9 mouse cellular contexts compared by ENCODE assay signal in the genomic region with DNA sequence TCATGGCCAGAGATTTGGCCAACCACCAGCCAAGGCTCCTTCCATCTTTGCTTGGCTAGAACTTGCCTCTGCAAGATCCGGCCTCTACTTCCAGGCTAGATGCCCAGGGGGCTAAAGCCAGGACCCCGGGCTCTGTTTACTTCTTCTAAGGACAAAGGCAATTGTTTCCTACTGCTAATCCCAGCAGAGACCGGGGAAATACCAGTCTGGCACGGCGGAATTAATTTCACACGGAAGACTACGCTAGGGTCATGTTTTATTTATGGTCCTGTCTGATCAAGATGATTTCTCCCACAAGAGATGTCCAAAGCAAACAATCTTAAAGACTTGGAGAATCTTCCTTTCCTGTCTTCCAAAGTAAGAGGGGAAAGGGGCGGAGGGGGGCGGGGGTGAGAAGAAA. TPM values are rescaled to one million over a fixed set of nuclear protein-coding genes. Genes with fewer than 3 reads are reported as not detected.
DNase-seq lines count a peak whose midpoint lies in the region; ATAC-seq and TF ChIP-seq lines count a peak whose summit lies in the region.
"Had no signal": no experiment of that assay in that cellular context is flagged by ENCODE, and none has a peak within 500 bp of the region (broad histone marks: within the 10 kb centered on the region; RNA-seq: fewer than 3 reads in every experiment).

No protein-coding gene starts in this region.

- peaks cover 54% of the 10 kb centered on the region for H3K27me3 ChIP-seq in liver, embryonic 11.5 days (replicated peaks; ENCODE audit: control insufficient read depth, insufficient read depth, low read length)
- H3K27me3 ChIP-seq in liver, postnatal 0 days (ENCODE audit: insufficient read depth, low read length) = peaks cover 50% of the 10 kb centered on the region
- H3K27me3 ChIP-seq in forebrain, embryonic 15.5 days = peaks cover 33% of the 10 kb centered on the region
- peaks cover 19% of the 10 kb centered on the region; the same call in 1 of the 2 replicates for H3K27me3 ChIP-seq in intestine, postnatal 0 days (replicated peaks; ENCODE audit: control insufficient read depth, insufficient read depth, low read length)
- H3K27me3 ChIP-seq in stomach, embryonic 14.5 days (ENCODE audit: control insufficient read depth, insufficient read depth, low read length) = 0 out of 2 replicates have a peak, but pooled peaks cover 4% of the 10 kb centered on the region

- H3K36me3 ChIP-seq in liver, embryonic 11.5 days (ENCODE audit: control insufficient read depth, insufficient read depth, low read length) = no peaks in the 10 kb centered on the region
- no peaks in the 10 kb centered on the region for H3K36me3 ChIP-seq in liver, postnatal 0 days (replicated peaks; ENCODE audit: insufficient read depth, low read length)
- H3K36me3 ChIP-seq in forebrain, embryonic 15.5 days = no peaks in the 10 kb centered on the region
- no peaks in the 10 kb centered on the region for H3K36me3 ChIP-seq in intestine, postnatal 0 days (ENCODE audit: control insufficient read depth, insufficient read depth)
- H3K36me3 ChIP-seq in stomach, embryonic 14.5 days (ENCODE audit: control insufficient read depth, insufficient read depth, low read length) = no peaks in the 10 kb centered on the region
- H3K36me3 ChIP-seq: liver, embryonic 13.5 days had no signal

- no peaks in the 10 kb centered on the region for H3K9me3 ChIP-seq in liver, embryonic 11.5 days (ENCODE audit: control insufficient read depth, low read length)
- H3K9me3 ChIP-seq in liver, postnatal 0 days (ENCODE audit: low read length) = no peaks in the 10 kb centered on the region
- H3K9me3 ChIP-seq in forebrain, embryonic 15.5 days = no peaks in the 10 kb centered on the region
- H3K9me3 ChIP-seq in intestine, postnatal 0 days (ENCODE audit: control insufficient read depth) = no peaks in the 10 kb centered on the region
- H3K9me3 ChIP-seq in stomach, embryonic 14.5 days (ENCODE audit: control insufficient read depth, low read depth, low read length) = no peaks in the 10 kb centered on the region
- H3K9me3 ChIP-seq: liver, embryonic 13.5 days had no signal

- H3K27ac ChIP-seq in liver, embryonic 11.5 days (ENCODE audit: low read depth, low read length) = no peak overlapping the region
- no peak overlapping the region for H3K27ac ChIP-seq in liver, postnatal 0 days (ENCODE audit: low read depth)
- H3K27ac ChIP-seq in forebrain, embryonic 15.5 days (replicated peaks) = no peak overlapping the region
- H3K27ac ChIP-seq in intestine, postnatal 0 days (ENCODE audit: low read depth, low read length) = no peak overlapping the region
- no peak overlapping the region for H3K27ac ChIP-seq in stomach, embryonic 14.5 days (ENCODE audit: low read length)
- H3K27ac ChIP-seq: liver, embryonic 13.5 days had no signal

- no peak overlapping the region for H3K4me3 ChIP-seq in liver, embryonic 11.5 days (ENCODE audit: low read depth, low read length)
- H3K4me3 ChIP-seq in liver, postnatal 0 days (ENCODE audit: low read depth, low read length) = no peak overlapping the region
- H3K4me3 ChIP-seq in forebrain, embryonic 15.5 days = peak overlapping the region; percentile 69
- peak overlapping the region; percentile 71 for H3K4me3 ChIP-seq in intestine, postnatal 0 days (ENCODE audit: low read depth, low read length)
- peak overlapping the region; percentile 76 for H3K4me3 ChIP-seq in stomach, embryonic 14.5 days (ENCODE audit: low read depth, low read length)

- H3K9ac ChIP-seq in liver, embryonic 11.5 days (ENCODE audit: low read depth, low read length) = no peak overlapping the region
- no peak overlapping the region for H3K9ac ChIP-seq in liver, postnatal 0 days (replicated peaks)
- no peak overlapping the region for H3K9ac ChIP-seq in forebrain, embryonic 15.5 days (replicated peaks)
- H3K9ac ChIP-seq in intestine, postnatal 0 days (ENCODE audit: low read depth, low read length) = no peak overlapping the region
- no peak overlapping the region for H3K9ac ChIP-seq in stomach, embryonic 14.5 days (replicated peaks; ENCODE audit: low read depth, low read length)
- H3K9ac ChIP-seq: liver, embryonic 13.5 days had no signal

- no peak for TF ChIP-seq EP300 in liver, postnatal 0 days (IDR thresholded peaks at IDR 0.05; ENCODE audit: low read depth)

- no peak for ATAC-seq in liver, embryonic 11.5 days (replicated peaks; ENCODE audit: low FRiP score)
- ATAC-seq in liver, postnatal 0 days = no peak
- ATAC-seq in forebrain, embryonic 15.5 days (replicated peaks) = no peak
- ATAC-seq in intestine, postnatal 0 days = no peak
- no peak for ATAC-seq in stomach, embryonic 14.5 days (ENCODE audit: insufficient number of reproducible peaks, insufficient read depth, low FRiP score, low read depth)

- WGBS in liver, embryonic 11.5 days = 11% methylated on average over 9 of the region's 9 CpGs
- 12% methylated on average over 9 of the region's 9 CpGs for WGBS in liver, postnatal 0 days (ENCODE audit: insufficient replicate concordance)
- WGBS in forebrain, embryonic 15.5 days = 11% methylated on average over 9 of the region's 9 CpGs
- 8% methylated on average over 9 of the region's 9 CpGs for WGBS in intestine, postnatal 0 days
- 12% methylated on average over 9 of the region's 9 CpGs for WGBS in stomach, embryonic 14.5 days

- no peaks in the 10 kb centered on the region for H3K4me1 ChIP-seq in liver, embryonic 11.5 days (replicated peaks; ENCODE audit: control insufficient read depth, insufficient read depth, low read length)
- peaks cover 13% of the 10 kb centered on the region for H3K4me1 ChIP-seq in liver, postnatal 0 days (ENCODE audit: insufficient read depth)
- H3K4me1 ChIP-seq in forebrain, embryonic 15.5 days = peaks cover 23% of the 10 kb centered on the region
- 0 out of 2 replicates have a peak, but pooled peaks cover 2% of the 10 kb centered on the region for H3K4me1 ChIP-seq in intestine, postnatal 0 days (replicated peaks; ENCODE audit: control insufficient read depth, insufficient read depth, low read length)
- peaks cover 9% of the 10 kb centered on the region; the same call in 1 of the 2 replicates for H3K4me1 ChIP-seq in stomach, embryonic 14.5 days (ENCODE audit: control insufficient read depth, insufficient read depth, low read length)

- peak overlapping the region; percentile 88 for H3K4me2 ChIP-seq in liver, embryonic 11.5 days
- no peak overlapping the region for H3K4me2 ChIP-seq in liver, postnatal 0 days (ENCODE audit: low read depth, low read length)
- H3K4me2 ChIP-seq in forebrain, embryonic 15.5 days (replicated peaks) = peak overlapping the region; percentile 98; the same call in 1 of the 2 replicates
- peak overlapping the region; percentile 99 for H3K4me2 ChIP-seq in intestine, postnatal 0 days (replicated peaks; ENCODE audit: low read depth)
- H3K4me2 ChIP-seq in stomach, embryonic 14.5 days (replicated peaks; ENCODE audit: low read depth, low read length) = peak overlapping the region; percentile 88

- TF ChIP-seq CTCF in liver, postnatal 0 days (IDR thresholded peaks at IDR 0.05; ENCODE audit: low read depth) = no peak
- TF ChIP-seq CTCF in intestine, postnatal 0 days (IDR thresholded peaks at IDR 0.05; ENCODE audit: low read depth) = no peak

- DNase-seq in liver, embryonic 11.5 days (ENCODE audit: low spot score) = no peak
- DNase-seq in liver, postnatal 0 days = no peak
- DNase-seq in cerebellum, adult 11-12 months = no peak
- no peak for DNase-seq in ovary, postnatal 36 days (ENCODE audit: low spot score)
- DNase-seq: gastrocnemius, postnatal 25 days; liver, embryonic 13.5 days had no signal

RNA-seq across cellular contexts. Expression of a gene that starts 1.6 kb away (rescaled TPM):
- polyA plus RNA-seq in liver, embryonic 11.5 days (2014; fragmentation: Nextera tagmentation; extraction: Ambion mirVana) = 10.1 and 11.6 TPM in 2 replicates
- polyA plus RNA-seq in liver, postnatal 0 days (2015; fragmentation: Nextera tagmentation; extraction: Ambion mirVana) = 2.6 and 2.8 TPM in 2 replicates
- 14.6 and 16.4 TPM in 2 replicates for polyA plus RNA-seq in forebrain, embryonic 15.5 days (2015; fragmentation: Nextera tagmentation; extraction: Ambion mirVana)
- polyA plus RNA-seq in intestine, postnatal 0 days (2015; fragmentation: Nextera tagmentation; extraction: Ambion mirVana) = 6.1 and 8.8 TPM in 2 replicates
- 45.6 and 48.0 TPM in 2 replicates for polyA plus RNA-seq in stomach, embryonic 14.5 days (2014; fragmentation: Nextera tagmentation; extraction: Ambion mirVana)

Comparison
In these comparisons a context has a peak if more than half of its experiments do, and no peak if none do; other contexts are left out.
1. H3K4me3 ChIP-seq: peak in forebrain, embryonic 15.5 days (single experiment), intestine, postnatal 0 days (single experiment) and stomach, embryonic 14.5 days (single experiment); none in liver, embryonic 11.5 days (single experiment) and liver, postnatal 0 days (single experiment).